Mouse (Mus musculus) adrenal gland, postnatal 36 days (tissue): ENCODE data around the gene Tex22. TPM values are rescaled to one million over a fixed set of nuclear protein-coding genes. Genes with fewer than 3 reads are reported as not detected.

ENCODE experiments used
- DNase-seq, 2 experiments: peaks; one replicate each; pipeline ENCODE4 v3.0.0; 2021; ENCODE audit warnings: mixed read lengths in 1 of 2
- total RNA-seq, 2 experiments: library from RNA; stranded (reverse); gene quantifications; 2 replicates each; pipeline ENCODE4 v1.2.3; 2021

The Tex22 gene
- total RNA-seq, 2 experiments from 2014 or later: 0.46 TPM; not detected in 1

- no peak for DNase-seq
Observed at GRCm38 (mm10) chr12:113056089-113056488, 18.2 kb upstream of the Tex22 start.

- DNase-seq: no peak
Observed at GRCm38 (mm10) chr12:113060178-113060577, 14.1 kb upstream of the Tex22 start.

GRCm38 (mm10) chr12:113061606-113062005 lies 12.7 kb upstream of the Tex22 start:
- no peak for DNase-seq

- DNase-seq: no peak
Observed at GRCm38 (mm10) chr12:113062201-113062600, 12.1 kb upstream of the Tex22 start.

GRCm38 (mm10) chr12:113063700-113064099 lies 10.6 kb upstream of the Tex22 start:
- DNase-seq: no peak

- DNase-seq: no peak
Observed at GRCm38 (mm10) chr12:113068002-113068401, 6.3 kb upstream of the Tex22 start.

GRCm38 (mm10) chr12:113069389-113069788 lies 4.9 kb upstream of the Tex22 start:
- no peak for DNase-seq

GRCm38 (mm10) chr12:113071321-113071720 lies 3.0 kb upstream of the Tex22 start:
- DNase-seq: no peak

- peak; percentile 16 to 34 for DNase-seq
Observed at GRCm38 (mm10) chr12:113071827-113072226, 2.5 kb upstream of the Tex22 start.

GRCm38 (mm10) chr12:113073420-113074328 lies 628 bp upstream of the Tex22 start:
- peak; percentile 71 to 78 for DNase-seq

GRCm38 (mm10) chr12:113075063-113075454 lies 757 bp downstream of the Tex22 start:
- peak; percentile 85 to 89 for DNase-seq

GRCm38 (mm10) chr12:113075486-113075885 lies 1.2 kb downstream of the Tex22 start:
- DNase-seq: peak in 1 of 2 experiments; percentile 14

- DNase-seq: no peak
Observed at GRCm38 (mm10) chr12:113087276-113087675, 13.0 kb downstream of the Tex22 start.

GRCm38 (mm10) chr12:113088026-113088425 lies 13.7 kb downstream of the Tex22 start:
- no peak for DNase-seq

GRCm38 (mm10) chr12:113089107-113089506 lies 14.8 kb downstream of the Tex22 start:
- no peak for DNase-seq

GRCm38 (mm10) chr12:113090053-113090452 lies 15.8 kb downstream of the Tex22 start:
- DNase-seq: no peak

GRCm38 (mm10) chr12:113097040-113097439 lies 22.7 kb downstream of the Tex22 start:
- DNase-seq: no peak

- peak; percentile 67 to 84 for DNase-seq
Observed at GRCm38 (mm10) chr12:113097749-113098281, 23.5 kb downstream of the Tex22 start, which contains the start of gene Mta1. Gene Mta1 (plus strand): TSS chr12:113098278.

- DNase-seq: peak; percentile 43 to 58
Observed at GRCm38 (mm10) chr12:113098530-113099151, 24.3 kb downstream of the Tex22 start.

GRCm38 (mm10) chr12:113099470-113100237 lies 25.4 kb downstream of the Tex22 start:
- DNase-seq: no peak

- peak; percentile 75 to 81 for DNase-seq
Observed at GRCm38 (mm10) chr12:113100448-113101076, 26.3 kb downstream of the Tex22 start.
